Mouse (Mus musculus) ES-E14 (cell line): ENCODE measurements at regions not wholly inside any gene's neighbourhood (a gene's known extent, or its start where the extent isn't known, plus 50 kb on each side); places are given as distances from the start of the nearest gene placed in this dataset.

ENCODE experiments used
- DNase-seq: peaks from one replicate; pipeline ENCODE4 v3.0.0-alpha.2; 2013; ENCODE audit warnings: low read depth, low spot score
- H3K27ac ChIP-seq: 2 replicates; pipeline ENCODE4 v1.5.1; 2012; ENCODE audit warnings: low read depth, mild to moderate bottlenecking, low read length, moderate library complexity, mixed read lengths; ENCODE audit not compliant: poor library complexity, insufficient read depth, severe bottlenecking
- H3K36me3 ChIP-seq: 2 replicates; pipeline ENCODE4 v1.6.1; 2012; ENCODE audit warnings: mild to moderate bottlenecking, low read length, moderate library complexity, mixed read lengths; ENCODE audit not compliant: control insufficient read depth, poor library complexity, insufficient read depth, severe bottlenecking
- H3K4me1 ChIP-seq, 2 experiments: fragments of 150-350 bp in 1 of 2; sonication (generic) in 1 of 2; 2 replicates each; pipeline ENCODE4 v1.6.1; 2012; ENCODE audit warnings: low read length in 2 of 2, mild to moderate bottlenecking in 1 of 2, mixed read lengths in 1 of 2; ENCODE audit not compliant: control insufficient read depth in 2 of 2, insufficient read depth in 2 of 2, poor library complexity in 1 of 2
- H3K4me3 ChIP-seq, 2 experiments: fragments of 150-350 bp in 1 of 2; sonication (generic) in 1 of 2; 2 replicates each; pipeline ENCODE4 v1.5.1; 2012; ENCODE audit warnings: low read length in 2 of 2, low read depth in 1 of 2, mild to moderate bottlenecking in 1 of 2, mixed read lengths in 1 of 2; ENCODE audit not compliant: insufficient read depth in 1 of 2, poor library complexity in 1 of 2, severe bottlenecking in 1 of 2
- H3K9ac ChIP-seq: 2 replicates; pipeline ENCODE4 v1.6.1; 2012; ENCODE audit warnings: low read depth, mild to moderate bottlenecking, low read length, mixed read lengths; ENCODE audit not compliant: poor library complexity, insufficient read depth, severe bottlenecking
- H3K9me3 ChIP-seq: fragments of 150-350 bp; sonication (generic); 2 replicates; pipeline ENCODE4 v1.6.1; 2012; ENCODE audit warnings: low read depth, mild to moderate bottlenecking, low read length; ENCODE audit not compliant: control insufficient read depth, insufficient read depth
- CHD2 ChIP-seq: IDR thresholded peaks from 2 replicates; pipeline ENCODE4 v1.6.1; 2014; ENCODE audit warnings: mild to moderate bottlenecking, low read depth, low read length, inconsistent platforms
- HCFC1 ChIP-seq: IDR thresholded peaks from 2 replicates; pipeline ENCODE4 v1.6.1; 2012; ENCODE audit warnings: low read length, inconsistent platforms, borderline replicate concordance; ENCODE audit not compliant: insufficient read depth
- MAFK ChIP-seq: IDR thresholded peaks from 2 replicates; pipeline ENCODE4 v1.6.1; 2014; ENCODE audit warnings: mild to moderate bottlenecking, low read depth, low read length, inconsistent platforms; ENCODE audit not compliant: insufficient read depth
- ZC3H11A ChIP-seq: IDR thresholded peaks from 2 replicates; pipeline ENCODE4 v1.6.1; 2012; ENCODE audit warnings: low read depth, mild to moderate bottlenecking, inconsistent platforms, low read length, borderline replicate concordance
- ZNF384 ChIP-seq: IDR thresholded peaks from 2 replicates; pipeline ENCODE4 v1.6.1; 2012; ENCODE audit warnings: low read depth, low read length, inconsistent platforms
- in situ Hi-C, 2 experiments: fragments of 600-800 bp; cut with MboI; formaldehyde crosslinking; loops; one replicate each; pipeline ENCODE4 v1.15.1; 2025; ENCODE audit warnings: low sequenced_read_pairs in 2 of 2, inconsistent platforms in 1 of 2; ENCODE audit not compliant: unreplicated experiment in 2 of 2

- no peaks in the 10 kb centered on the region for H3K36me3 ChIP-seq
- H3K9me3 ChIP-seq = no peaks in the 10 kb centered on the region
- TF ChIP-seq ZC3H11A (no peak), HCFC1 (no peak), MAFK (no peak)
- H3K4me1 ChIP-seq = no peaks in the 10 kb centered on the region
- DNase-seq = no peak
- no peak overlapping the region for H3K4me3 ChIP-seq
- in situ Hi-C loops = loop anchor here (25.0 kb wide), 1 partner anchor 377 kb away; no protein-coding TSS in a partner anchor
- H3K9ac ChIP-seq = no peak overlapping the region
- no peak overlapping the region for H3K27ac ChIP-seq
These were observed 254.0 kb downstream of the Car8 start for GRCm38 (mm10) chr4:7984814-7985213.

- in situ Hi-C loops = loop anchor here (25.0 kb wide), 1 partner anchor 382 kb away; no protein-coding TSS in a partner anchor
- Histone ChIP-seq H3K9me3 (no peaks in the 10 kb centered on the region), H3K4me1 (no peaks in the 10 kb centered on the region), H3K36me3 (no peaks in the 10 kb centered on the region), H3K4me3 (no peak overlapping the region), H3K9ac (no peak overlapping the region), H3K27ac (no peak overlapping the region)
- DNase-seq = no peak
- TF ChIP-seq ZNF384 = no peak
- TF ChIP-seq ZC3H11A = no peak
- no peak for TF ChIP-seq MAFK
- no peak for TF ChIP-seq HCFC1
- TF ChIP-seq CHD2 = no peak
These were observed 259.0 kb downstream of the Car8 start for GRCm38 (mm10) chr4:7979772-7980351.

GRCm38 (mm10) chr4:7977661-7978444, 261.0 kb downstream of the Car8 start:
- in situ Hi-C loops = loop anchor here (25.0 kb wide), 1 partner anchor 384 kb away; no protein-coding TSS in a partner anchor
- no peak for DNase-seq
- Histone ChIP-seq H3K4me3 (no peak overlapping the region), H3K9ac (no peak overlapping the region), H3K4me1 (no peaks in the 10 kb centered on the region), H3K9me3 (no peaks in the 10 kb centered on the region), H3K27ac (no peak overlapping the region), H3K36me3 (no peaks in the 10 kb centered on the region)
- TF ChIP-seq HCFC1 = no peak
- TF ChIP-seq MAFK = no peak
- no peak for TF ChIP-seq ZC3H11A
- no peak for TF ChIP-seq ZNF384
- TF ChIP-seq CHD2 = no peak

- in situ Hi-C loops = no loop called here
- Histone ChIP-seq H3K27ac (no peak overlapping the region), H3K9me3 (no peaks in the 10 kb centered on the region), H3K4me1 (no peaks in the 10 kb centered on the region), H3K4me3 (no peak overlapping the region), H3K36me3 (no peaks in the 10 kb centered on the region), H3K9ac (no peak overlapping the region)
- TF ChIP-seq ZC3H11A = no peak
- no peak for TF ChIP-seq MAFK
- no peak for TF ChIP-seq HCFC1
- no peak for TF ChIP-seq ZNF384
- TF ChIP-seq CHD2 = no peak
- DNase-seq = no peak
These were observed 268.6 kb downstream of the Car8 start for GRCm38 (mm10) chr4:7970272-7970671.
